Mouse (Mus musculus): Measurements from ENCODE around the gene Tmem63a. TPM values are rescaled to one million over a fixed set of nuclear protein-coding genes. Genes with fewer than 3 reads are reported as not detected.
"Not testable (repeated sequence)": the region's sequence is repeated elsewhere in the genome, so short reads cannot be mapped to it uniquely, and the experiment has no call there.

Tmem63a gene
- polyA plus RNA-seq, 1 experiment from 2014 or later, result 5.8 TPM

DNA sequence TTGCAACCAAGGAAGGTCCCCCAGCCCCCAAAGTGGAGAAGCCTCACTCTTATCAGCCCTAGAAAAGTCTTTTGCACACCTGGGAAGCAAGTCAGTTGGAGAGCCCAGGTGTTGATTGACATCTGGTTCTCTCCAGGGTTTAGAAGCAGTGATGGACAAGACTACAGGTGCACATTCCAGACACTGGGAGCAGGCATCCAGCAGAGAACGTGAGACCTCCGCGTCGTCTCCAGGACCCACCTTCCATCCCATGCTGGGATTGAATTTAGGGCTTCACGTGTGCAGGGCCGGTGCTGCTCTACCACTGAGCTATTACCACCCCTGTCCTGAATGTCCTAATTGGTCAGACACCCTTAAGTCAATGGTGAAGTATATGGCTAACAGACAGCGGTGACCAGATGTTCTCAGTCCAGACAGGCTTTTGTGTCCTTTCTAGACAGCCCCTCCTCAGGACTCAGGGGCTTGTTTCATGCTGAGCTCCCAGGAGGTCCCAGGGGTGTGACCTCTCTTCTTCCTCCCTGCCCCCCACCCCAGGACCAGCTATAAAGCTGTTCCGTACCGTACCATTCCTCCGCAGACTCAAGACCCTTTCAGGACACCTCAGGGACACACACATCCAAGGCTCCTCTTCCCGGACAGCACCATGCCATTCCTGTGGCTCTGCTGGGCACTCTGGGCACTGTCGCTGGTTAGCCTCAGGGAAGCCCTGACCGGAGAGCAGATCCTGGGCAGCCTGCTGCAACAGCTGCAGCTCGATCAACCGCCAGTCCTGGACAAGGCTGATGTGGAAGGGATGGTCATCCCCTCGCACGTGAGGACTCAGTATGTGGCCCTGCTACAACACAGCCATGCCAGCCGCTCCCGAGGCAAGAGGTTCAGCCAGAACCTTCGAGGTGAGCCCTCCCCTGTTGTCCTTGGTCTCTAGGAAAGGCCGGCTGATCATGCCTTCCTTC is 7.4 kb upstream of the Tmem63a start, which contains the start of gene Lefty1:
Gene Lefty1 (plus strand): TSS at position 556 of the 953 bp plus-strand sequence.
- no peak for ATAC-seq (replicated peaks; ENCODE audit: insufficient number of reproducible peaks, low FRiP score, low TSS enrichment)
- H3K9ac ChIP-seq (ENCODE audit: low read depth, low read length), result no peak within 1 kb of the TSS
- no peaks in the 10 kb centered on the region for H3K9me3 ChIP-seq (replicated peaks; ENCODE audit: control insufficient read depth, low read length)
- H3K4me1 ChIP-seq (ENCODE audit: control insufficient read depth, insufficient read depth, low read length), result no peaks in the 10 kb centered on the region; the same call in 1 of the 2 replicates
- no peak within 1 kb of the TSS for H3K27ac ChIP-seq (ENCODE audit: low read depth, low read length)
- 11% methylated on average over 21 of the region's 21 CpGs for WGBS (ENCODE audit: insufficient replicate concordance)
- no peak within 1 kb of the TSS for H3K4me3 ChIP-seq (ENCODE audit: low read depth, low read length)
- H3K4me2 ChIP-seq, result no peak within 1 kb of the TSS
- no peaks in the 10 kb centered on the region for H3K36me3 ChIP-seq (ENCODE audit: control insufficient read depth, insufficient read depth, low read length)
- peaks cover 41% of the 10 kb centered on the region for H3K27me3 ChIP-seq (ENCODE audit: control insufficient read depth, insufficient read depth, low read length)

- peak; percentile 82; the same call in 1 of the 2 replicates for ATAC-seq (replicated peaks; ENCODE audit: insufficient number of reproducible peaks, low FRiP score, low TSS enrichment)
- 2% methylated on average over 35 of the region's 41 CpGs for WGBS (ENCODE audit: insufficient replicate concordance)
- H3K4me1 ChIP-seq (ENCODE audit: control insufficient read depth, insufficient read depth, low read length); H3K9me3 ChIP-seq (replicated peaks; ENCODE audit: control insufficient read depth, low read length); H3K27ac ChIP-seq (ENCODE audit: low read depth, low read length); H3K36me3 ChIP-seq (ENCODE audit: control insufficient read depth, insufficient read depth, low read length): not testable (repeated sequence)
- Histone ChIP-seq H3K27me3 (ENCODE audit: control insufficient read depth, insufficient read depth, low read length) (peaks cover 44% of the 10 kb centered on the region), H3K4me3 (ENCODE audit: low read depth, low read length) (peak overlapping the region; percentile 36), H3K4me2 (peak overlapping the region; percentile 65), H3K9ac (ENCODE audit: low read depth, low read length) (0 out of 2 replicates have a peak overlapping the region, but pooled peaks have one; percentile 43)
Observed at GRCm38 (mm10) chr1:180936610-180937398, 5.3 kb upstream of the Tmem63a start.

DNA sequence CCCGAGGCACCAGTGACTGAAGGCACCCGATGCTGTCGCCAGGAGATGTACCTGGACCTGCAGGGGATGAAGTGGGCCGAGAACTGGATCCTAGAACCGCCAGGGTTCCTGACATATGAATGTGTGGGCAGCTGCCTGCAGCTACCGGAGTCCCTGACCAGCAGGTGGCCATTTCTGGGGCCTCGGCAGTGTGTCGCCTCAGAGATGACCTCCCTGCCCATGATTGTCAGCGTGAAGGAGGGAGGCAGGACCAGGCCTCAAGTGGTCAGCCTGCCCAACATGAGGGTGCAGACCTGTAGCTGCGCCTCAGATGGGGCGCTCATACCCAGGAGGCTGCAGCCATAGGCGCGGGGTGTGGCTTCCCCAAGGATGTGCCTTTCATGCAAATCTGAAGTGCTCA is 4.5 kb upstream of the Tmem63a start:
- H3K36me3 ChIP-seq (ENCODE audit: control insufficient read depth, insufficient read depth, low read length); H3K4me1 ChIP-seq (ENCODE audit: control insufficient read depth, insufficient read depth, low read length); H3K9ac ChIP-seq (ENCODE audit: low read depth, low read length); H3K4me3 ChIP-seq (ENCODE audit: low read depth, low read length); ATAC-seq (replicated peaks; ENCODE audit: insufficient number of reproducible peaks, low FRiP score, low TSS enrichment); H3K9me3 ChIP-seq (replicated peaks; ENCODE audit: control insufficient read depth, low read length); H3K27ac ChIP-seq (ENCODE audit: low read depth, low read length): not testable (repeated sequence)
- WGBS (ENCODE audit: insufficient replicate concordance), result 26% methylated on average over 13 of the region's 13 CpGs
- Histone ChIP-seq H3K4me2 (peak overlapping the region; percentile 65; the same call in 1 of the 2 replicates), H3K27me3 (ENCODE audit: control insufficient read depth, insufficient read depth, low read length) (peaks cover 44% of the 10 kb centered on the region)

DNA sequence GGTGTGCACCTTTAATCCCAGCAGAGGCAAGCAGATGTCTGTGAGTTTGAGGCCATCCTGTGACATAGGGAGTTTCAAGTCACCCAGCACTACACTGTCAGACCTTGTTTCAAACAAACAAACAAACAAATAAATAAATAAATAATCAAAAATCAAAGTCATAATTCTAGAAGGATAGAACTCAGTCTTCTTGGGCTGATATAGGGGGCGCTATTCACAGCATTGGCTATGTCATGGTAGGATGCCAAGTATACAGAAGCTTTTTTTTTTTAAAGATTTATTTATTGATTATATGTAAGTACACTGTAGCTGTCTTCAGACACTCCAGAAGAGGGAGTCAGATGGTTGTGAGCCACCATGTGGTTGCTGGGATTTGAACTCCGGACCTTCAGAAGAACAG is 3.4 kb upstream of the Tmem63a start:
- H3K9me3 ChIP-seq (replicated peaks; ENCODE audit: control insufficient read depth, low read length); H3K4me1 ChIP-seq (ENCODE audit: control insufficient read depth, insufficient read depth, low read length); H3K27ac ChIP-seq (ENCODE audit: low read depth, low read length); ATAC-seq (replicated peaks; ENCODE audit: insufficient number of reproducible peaks, low FRiP score, low TSS enrichment); H3K9ac ChIP-seq (ENCODE audit: low read depth, low read length); H3K4me2 ChIP-seq; H3K36me3 ChIP-seq (ENCODE audit: control insufficient read depth, insufficient read depth, low read length); H3K4me3 ChIP-seq (ENCODE audit: low read depth, low read length): not testable (repeated sequence)
- peaks cover 36% of the 10 kb centered on the region for H3K27me3 ChIP-seq (ENCODE audit: control insufficient read depth, insufficient read depth, low read length)
- WGBS (ENCODE audit: insufficient replicate concordance), result 76% methylated on average over 2 of the region's 2 CpGs

GRCm38 (mm10) chr1:180940776-180941460 is 1.2 kb upstream of the Tmem63a start:
- WGBS (ENCODE audit: insufficient replicate concordance), result 80% methylated on average over 7 of the region's 7 CpGs
- Histone ChIP-seq H3K4me3 (ENCODE audit: low read depth, low read length) (no peak overlapping the region), H3K36me3 (ENCODE audit: control insufficient read depth, insufficient read depth, low read length) (no peaks in the 10 kb centered on the region), H3K9ac (ENCODE audit: low read depth, low read length) (no peak overlapping the region), H3K4me1 (ENCODE audit: control insufficient read depth, insufficient read depth, low read length) (peaks cover 17% of the 10 kb centered on the region), H3K27me3 (ENCODE audit: control insufficient read depth, insufficient read depth, low read length) (peaks cover 18% of the 10 kb centered on the region), H3K4me2 (peak overlapping the region; percentile 99), H3K27ac (ENCODE audit: low read depth, low read length) (no peak overlapping the region), H3K9me3 (replicated peaks; ENCODE audit: control insufficient read depth, low read length) (no peaks in the 10 kb centered on the region)
- ATAC-seq (replicated peaks; ENCODE audit: insufficient number of reproducible peaks, low FRiP score, low TSS enrichment), result no peak

DNA sequence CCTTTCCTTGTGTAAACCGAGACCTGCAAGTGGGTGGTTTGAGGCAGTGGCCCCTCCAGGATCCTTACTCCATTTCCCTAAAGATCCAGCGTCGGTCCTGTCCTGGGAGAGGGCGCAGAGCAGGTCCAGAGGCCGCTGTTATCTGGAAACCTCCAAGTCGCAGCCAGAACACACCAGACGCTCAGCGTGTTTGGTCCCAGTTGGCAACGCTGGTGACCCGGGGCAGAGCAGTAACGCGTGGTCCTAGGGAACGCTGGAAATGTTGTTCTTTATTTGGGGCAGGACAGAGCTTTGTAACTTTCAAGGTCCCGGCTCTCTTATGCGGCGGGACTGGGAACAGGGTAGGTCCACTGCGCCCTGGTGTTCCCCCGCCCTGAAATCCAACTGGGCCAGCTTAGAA is 418 bp upstream of the Tmem63a start:
- H3K27ac ChIP-seq (ENCODE audit: low read depth, low read length), result peak overlapping the region; percentile 59; the same call in 1 of the 2 replicates
- WGBS (ENCODE audit: insufficient replicate concordance), result 2% methylated on average over 18 of the region's 18 CpGs

DNA sequence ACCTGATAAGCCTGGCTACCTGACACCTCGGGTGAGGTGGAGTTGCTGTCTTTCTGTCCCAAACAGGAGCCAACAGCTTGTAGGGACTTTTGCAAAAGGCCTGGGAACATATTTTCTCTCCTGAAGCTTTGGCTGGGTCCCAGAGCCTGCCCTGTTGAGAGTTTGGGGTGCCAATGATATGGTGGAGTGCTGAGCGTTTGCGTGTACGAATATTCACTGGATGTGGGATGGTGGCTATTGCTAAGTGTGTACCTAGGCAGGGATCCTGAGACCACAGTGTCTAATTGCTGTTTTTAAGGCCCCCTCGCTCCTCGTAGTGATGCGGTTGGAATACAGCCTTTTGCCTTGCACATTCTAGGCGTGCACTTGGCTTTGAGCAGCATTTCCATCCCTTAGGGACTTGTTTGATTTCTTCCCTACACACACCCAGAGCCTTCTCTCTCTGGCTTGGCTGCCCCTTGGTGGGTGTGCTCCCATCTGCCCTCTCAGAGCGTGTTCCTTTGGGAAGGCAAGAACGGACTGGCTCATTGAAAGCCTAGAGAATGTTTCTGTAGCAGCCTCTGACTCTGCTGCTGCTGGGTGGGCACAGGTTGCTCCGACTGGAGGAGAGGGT is 994 bp downstream of the Tmem63a start:
- Histone ChIP-seq H3K9me3 (replicated peaks; ENCODE audit: control insufficient read depth, low read length) (no peaks in the 10 kb centered on the region), H3K4me2 (peak overlapping the region; percentile 99), H3K36me3 (ENCODE audit: control insufficient read depth, insufficient read depth, low read length) (no peaks in the 10 kb centered on the region; the same call in 1 of the 2 replicates), H3K9ac (ENCODE audit: low read depth, low read length) (peak overlapping the region; percentile 90), H3K4me1 (ENCODE audit: control insufficient read depth, insufficient read depth, low read length) (peaks cover 24% of the 10 kb centered on the region), H3K27ac (ENCODE audit: low read depth, low read length) (peak overlapping the region; percentile 59), H3K4me3 (ENCODE audit: low read depth, low read length) (peak overlapping the region; percentile 94), H3K27me3 (ENCODE audit: control insufficient read depth, insufficient read depth, low read length) (peaks cover 6% of the 10 kb centered on the region; the same call in 1 of the 2 replicates)
- no peak for ATAC-seq (replicated peaks; ENCODE audit: insufficient number of reproducible peaks, low FRiP score, low TSS enrichment)
- WGBS (ENCODE audit: insufficient replicate concordance), result 39% methylated on average over 11 of the region's 11 CpGs

More for the DNA sequence above, 418 bp upstream of the Tmem63a start:
- peaks cover 15% of the 10 kb centered on the region for H3K27me3 ChIP-seq (ENCODE audit: control insufficient read depth, insufficient read depth, low read length)
- H3K4me1 ChIP-seq (ENCODE audit: control insufficient read depth, insufficient read depth, low read length), result peaks cover 24% of the 10 kb centered on the region
- peak overlapping the region; percentile 99 for H3K4me2 ChIP-seq
- ATAC-seq (replicated peaks; ENCODE audit: insufficient number of reproducible peaks, low FRiP score, low TSS enrichment), result no peak
- peak overlapping the region; percentile 90 for H3K9ac ChIP-seq (ENCODE audit: low read depth, low read length)
- H3K4me3 ChIP-seq (ENCODE audit: low read depth, low read length), result peak overlapping the region; percentile 94
- H3K36me3 ChIP-seq (ENCODE audit: control insufficient read depth, insufficient read depth, low read length), result no peaks in the 10 kb centered on the region; the same call in 1 of the 2 replicates
- no peaks in the 10 kb centered on the region for H3K9me3 ChIP-seq (replicated peaks; ENCODE audit: control insufficient read depth, low read length)

Data from heart, embryonic 11.5 days (tissue).